Mouse (Mus musculus): ENCODE data around the gene Rnf4. TPM values are rescaled to one million over a fixed set of nuclear protein-coding genes. Genes with fewer than 3 reads are reported as not detected.

Gene Rnf4
- polyA plus RNA-seq, 1 experiment from 2014 or later, result 85.2 TPM

DNA sequence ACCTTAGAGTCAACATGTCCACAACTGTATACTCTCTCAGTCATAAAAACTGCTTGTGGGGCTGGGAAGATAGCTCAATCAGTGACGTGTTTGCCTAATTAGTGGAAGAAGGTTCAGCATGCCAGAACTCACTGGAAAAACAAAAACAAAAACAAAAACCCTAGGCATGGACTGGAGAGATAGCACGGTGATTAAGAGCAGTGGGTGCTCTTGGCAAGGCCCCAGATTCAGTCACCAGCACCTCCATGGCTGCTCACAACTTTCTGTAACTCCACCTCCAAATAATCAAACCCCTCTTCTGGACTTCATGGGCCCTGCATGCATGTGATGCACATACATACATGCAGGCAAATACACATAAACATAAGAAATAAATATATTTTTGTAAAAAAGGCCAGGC, 46.8 kb upstream of the Rnf4 start:
- no peak overlapping the region for H3K9ac ChIP-seq (ENCODE audit: low read length)
- H3K4me1 ChIP-seq (replicated peaks; ENCODE audit: control insufficient read depth, insufficient read depth), result 0 out of 2 replicates have a peak, but pooled peaks cover 4% of the 10 kb centered on the region
- H3K4me3 ChIP-seq (ENCODE audit: low read depth, low read length), result no peak overlapping the region
- no peak for ATAC-seq (ENCODE audit: low FRiP score, low TSS enrichment)
- no peaks in the 10 kb centered on the region for H3K36me3 ChIP-seq (ENCODE audit: control insufficient read depth, insufficient read depth, low read length)
- no peak overlapping the region for H3K27ac ChIP-seq (replicated peaks)
- H3K4me2 ChIP-seq (replicated peaks; ENCODE audit: low read depth), result no peak overlapping the region
- H3K9me3 ChIP-seq (ENCODE audit: control insufficient read depth, low read length), result no peaks in the 10 kb centered on the region
- no peak for DNase-seq (ENCODE audit: low spot score)
- TF ChIP-seq EP300 (optimal IDR thresholded peaks at IDR 0.05), result no peak
- no peak for TF ChIP-seq CTCF (IDR thresholded peaks at IDR 0.05; ENCODE audit: low read depth)
- WGBS, result 58% methylated on average over 2 of the region's 2 CpGs
- H3K27me3 ChIP-seq (ENCODE audit: control insufficient read depth, insufficient read depth, low read length), result peaks cover 4% of the 10 kb centered on the region

DNA sequence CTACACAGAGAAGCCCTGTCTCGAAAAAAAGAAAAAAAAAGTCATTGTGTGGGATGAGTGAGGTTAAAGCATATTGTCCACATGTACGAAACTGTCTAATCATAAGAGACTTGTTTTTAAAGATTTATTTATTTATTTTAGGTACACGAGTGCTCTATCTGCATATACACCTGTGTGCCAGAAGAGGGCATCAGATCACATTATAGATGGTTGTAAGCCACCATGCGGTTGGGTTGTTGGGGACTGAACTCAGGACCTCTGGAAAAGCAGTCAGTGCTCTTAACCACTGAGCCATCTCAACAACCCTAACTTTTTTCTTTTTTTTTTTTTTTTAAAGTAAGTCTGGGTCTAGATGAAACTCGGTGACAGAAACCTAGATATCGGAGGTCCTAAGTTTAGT, 42.7 kb upstream of the Rnf4 start:
- 83% methylated on average over 6 of the region's 6 CpGs for WGBS
- DNase-seq (ENCODE audit: low spot score) (no peak), ATAC-seq (ENCODE audit: low FRiP score, low TSS enrichment) (no peak)
- no peak overlapping the region for H3K9ac ChIP-seq (ENCODE audit: low read length)
- no peaks in the 10 kb centered on the region for H3K4me1 ChIP-seq (replicated peaks; ENCODE audit: control insufficient read depth, insufficient read depth)
- no peaks in the 10 kb centered on the region for H3K36me3 ChIP-seq (ENCODE audit: control insufficient read depth, insufficient read depth, low read length)
- H3K4me2 ChIP-seq (replicated peaks; ENCODE audit: low read depth), result no peak overlapping the region
- H3K27ac ChIP-seq (replicated peaks), result no peak overlapping the region
- no peaks in the 10 kb centered on the region for H3K27me3 ChIP-seq (ENCODE audit: control insufficient read depth, insufficient read depth, low read length)
- no peak overlapping the region for H3K4me3 ChIP-seq (ENCODE audit: low read depth, low read length)
- H3K9me3 ChIP-seq (ENCODE audit: control insufficient read depth, low read length), result no peaks in the 10 kb centered on the region
- TF ChIP-seq EP300 (optimal IDR thresholded peaks at IDR 0.05) (no peak), CTCF (IDR thresholded peaks at IDR 0.05; ENCODE audit: low read depth) (peak; percentile 46)

DNA sequence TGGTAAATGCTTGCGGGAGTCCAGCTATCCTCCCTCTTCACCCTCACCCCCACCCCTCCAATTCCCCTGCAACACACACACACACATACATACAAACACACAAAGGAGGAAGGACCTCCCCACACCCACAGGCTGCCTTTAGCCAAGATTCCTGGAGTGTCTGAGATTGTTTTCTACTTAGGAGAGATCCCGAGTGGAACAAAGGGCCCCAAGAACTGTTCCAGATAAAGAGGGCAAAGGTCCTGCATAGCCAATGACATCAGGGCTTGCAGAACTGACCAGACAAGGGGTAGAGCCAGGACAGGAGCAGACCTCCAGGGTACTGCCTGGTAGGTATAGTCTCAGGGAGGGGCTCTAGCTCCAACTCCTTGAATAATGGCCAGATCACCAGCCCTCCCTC, 41.4 kb upstream of the Rnf4 start:
- peak; percentile 57 for ATAC-seq (ENCODE audit: low FRiP score, low TSS enrichment)
- WGBS, result 32% methylated on average over 2 of the region's 2 CpGs

DNA sequence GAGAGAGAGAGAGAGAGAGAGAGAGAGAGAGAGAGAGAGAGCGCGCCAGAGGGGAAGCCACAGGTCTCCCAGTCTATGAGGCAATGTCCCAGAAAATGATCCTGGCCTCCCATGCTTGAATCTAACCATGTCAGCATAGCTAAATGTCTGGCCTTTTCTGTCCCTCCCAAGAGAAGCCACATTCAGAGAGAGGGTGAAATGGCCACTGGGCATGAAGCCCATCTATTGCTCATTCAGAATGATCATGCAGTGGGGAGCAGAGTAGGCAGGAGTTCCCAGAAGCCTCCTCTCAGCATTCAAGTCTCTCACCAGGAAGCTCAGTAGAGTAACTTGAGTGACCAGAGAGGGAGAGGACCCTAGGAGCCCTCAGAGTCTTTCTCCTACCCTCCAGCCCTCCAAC, 40.9 kb upstream of the Rnf4 start:
- H3K36me3 ChIP-seq (ENCODE audit: control insufficient read depth, insufficient read depth, low read length), result no peaks in the 10 kb centered on the region
- no peaks in the 10 kb centered on the region for H3K4me1 ChIP-seq (replicated peaks; ENCODE audit: control insufficient read depth, insufficient read depth)
- 73% methylated on average over 2 of the region's 2 CpGs for WGBS
- no peak for TF ChIP-seq EP300 (optimal IDR thresholded peaks at IDR 0.05)
- H3K27ac ChIP-seq (replicated peaks), result no peak overlapping the region
- ATAC-seq (ENCODE audit: low FRiP score, low TSS enrichment) (no peak), DNase-seq (ENCODE audit: low spot score) (no peak)
- H3K27me3 ChIP-seq (ENCODE audit: control insufficient read depth, insufficient read depth, low read length), result no peaks in the 10 kb centered on the region
- no peak overlapping the region for H3K4me2 ChIP-seq (replicated peaks; ENCODE audit: low read depth)
- H3K9me3 ChIP-seq (ENCODE audit: control insufficient read depth, low read length), result no peaks in the 10 kb centered on the region
- no peak overlapping the region for H3K4me3 ChIP-seq (ENCODE audit: low read depth, low read length)
- H3K9ac ChIP-seq (ENCODE audit: low read length), result no peak overlapping the region

More for the DNA sequence above, 41.4 kb upstream of the Rnf4 start:
- Histone ChIP-seq H3K27ac (replicated peaks) (no peak overlapping the region), H3K4me1 (replicated peaks; ENCODE audit: control insufficient read depth, insufficient read depth) (no peaks in the 10 kb centered on the region), H3K9ac (ENCODE audit: low read length) (no peak overlapping the region), H3K9me3 (ENCODE audit: control insufficient read depth, low read length) (no peaks in the 10 kb centered on the region), H3K4me2 (replicated peaks; ENCODE audit: low read depth) (no peak overlapping the region), H3K4me3 (ENCODE audit: low read depth, low read length) (no peak overlapping the region), H3K36me3 (ENCODE audit: control insufficient read depth, insufficient read depth, low read length) (no peaks in the 10 kb centered on the region), H3K27me3 (ENCODE audit: control insufficient read depth, insufficient read depth, low read length) (no peaks in the 10 kb centered on the region)
- TF ChIP-seq CTCF (IDR thresholded peaks at IDR 0.05; ENCODE audit: low read depth) (no peak), EP300 (optimal IDR thresholded peaks at IDR 0.05) (no peak)
- no peak for DNase-seq (ENCODE audit: low spot score)

DNA sequence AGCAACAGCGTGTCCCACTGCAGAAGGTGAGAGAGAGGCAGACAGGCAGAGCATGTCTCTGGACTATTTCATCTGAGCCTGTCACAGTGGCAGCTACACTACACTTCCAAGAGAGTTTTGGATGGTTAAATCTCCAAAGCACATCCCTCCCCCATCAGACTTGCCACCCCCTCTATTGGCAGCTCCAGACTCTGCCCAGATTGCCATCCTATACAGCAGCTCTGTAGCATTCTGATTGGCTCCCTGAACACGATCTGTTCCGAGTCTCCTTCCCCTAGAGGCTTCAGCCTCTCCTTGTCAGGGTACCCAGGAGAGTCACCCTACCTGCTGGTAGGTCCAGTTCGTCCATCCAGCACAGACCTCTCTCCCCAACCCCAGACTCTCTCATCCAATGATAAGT, 38.0 kb upstream of the Rnf4 start:
- Histone ChIP-seq H3K4me1 (replicated peaks; ENCODE audit: control insufficient read depth, insufficient read depth) (no peaks in the 10 kb centered on the region), H3K4me2 (replicated peaks; ENCODE audit: low read depth) (no peak overlapping the region), H3K9ac (ENCODE audit: low read length) (no peak overlapping the region), H3K36me3 (ENCODE audit: control insufficient read depth, insufficient read depth, low read length) (no peaks in the 10 kb centered on the region), H3K4me3 (ENCODE audit: low read depth, low read length) (no peak overlapping the region), H3K27ac (replicated peaks) (no peak overlapping the region), H3K9me3 (ENCODE audit: control insufficient read depth, low read length) (no peaks in the 10 kb centered on the region), H3K27me3 (ENCODE audit: control insufficient read depth, insufficient read depth, low read length) (no peaks in the 10 kb centered on the region)
- 60% methylated on average over 4 of the region's 4 CpGs for whole genome bisulfite sequencing
- TF ChIP-seq EP300 (optimal IDR thresholded peaks at IDR 0.05) (no peak), CTCF (IDR thresholded peaks at IDR 0.05; ENCODE audit: low read depth) (no peak)
- ATAC-seq (ENCODE audit: low FRiP score, low TSS enrichment), result no peak
- DNase-seq (ENCODE audit: low spot score), result no peak

DNA sequence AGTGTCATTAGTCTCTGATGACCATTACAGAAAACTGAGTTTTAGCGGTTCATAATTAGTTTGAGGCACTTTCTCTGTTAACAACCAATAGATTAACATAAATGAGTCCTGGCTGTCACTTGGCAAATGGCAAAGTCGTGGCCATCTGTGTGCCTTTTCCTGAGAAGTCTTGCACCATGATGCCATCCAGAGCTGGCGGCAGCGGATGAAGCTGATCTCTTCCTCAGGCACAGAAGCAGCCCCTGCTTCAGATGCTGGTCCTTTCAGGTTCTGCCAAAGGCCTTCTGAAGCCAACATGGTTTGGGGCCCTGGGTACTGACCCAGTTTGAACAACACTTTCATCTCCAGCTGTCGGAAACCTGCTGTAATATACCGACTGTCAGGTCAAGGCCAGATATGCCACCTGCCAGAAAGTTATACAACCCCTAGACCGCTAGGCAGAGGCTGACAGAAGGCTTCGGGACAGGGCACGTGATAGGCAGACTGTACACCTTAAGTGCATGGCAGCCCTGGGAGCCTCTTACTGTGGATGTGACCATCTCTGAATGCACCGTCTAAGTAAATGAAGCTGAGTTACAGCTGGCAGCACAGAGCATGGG, 37.1 kb upstream of the Rnf4 start:
- no peak overlapping the region for H3K4me3 ChIP-seq (ENCODE audit: low read depth, low read length)
- no peak overlapping the region for H3K9ac ChIP-seq (ENCODE audit: low read length)
- H3K36me3 ChIP-seq (ENCODE audit: control insufficient read depth, insufficient read depth, low read length), result no peaks in the 10 kb centered on the region
- no peak for ATAC-seq (ENCODE audit: low FRiP score, low TSS enrichment)
- H3K27ac ChIP-seq (replicated peaks), result no peak overlapping the region
- no peak for TF ChIP-seq CTCF (IDR thresholded peaks at IDR 0.05; ENCODE audit: low read depth)
- no peak for TF ChIP-seq EP300 (optimal IDR thresholded peaks at IDR 0.05)
- H3K9me3 ChIP-seq (ENCODE audit: control insufficient read depth, low read length), result no peaks in the 10 kb centered on the region
- H3K27me3 ChIP-seq (ENCODE audit: control insufficient read depth, insufficient read depth, low read length), result no peaks in the 10 kb centered on the region
- no peaks in the 10 kb centered on the region for H3K4me1 ChIP-seq (replicated peaks; ENCODE audit: control insufficient read depth, insufficient read depth)
- no peak for DNase-seq (ENCODE audit: low spot score)
- 82% methylated on average over 10 of the region's 10 CpGs for WGBS
- H3K4me2 ChIP-seq (replicated peaks; ENCODE audit: low read depth), result no peak overlapping the region
